Mouse (Mus musculus): ENCODE data around the gene Nos2. TPM values are rescaled to one million over a fixed set of nuclear protein-coding genes. Genes with fewer than 3 reads are reported as not detected.

Gene Nos2
- 5.1 and 6.0 TPM in 2 replicates for polyA plus RNA-seq (2012; rRNA removed; ENCODE audit: low replicate concordance)

DNA sequence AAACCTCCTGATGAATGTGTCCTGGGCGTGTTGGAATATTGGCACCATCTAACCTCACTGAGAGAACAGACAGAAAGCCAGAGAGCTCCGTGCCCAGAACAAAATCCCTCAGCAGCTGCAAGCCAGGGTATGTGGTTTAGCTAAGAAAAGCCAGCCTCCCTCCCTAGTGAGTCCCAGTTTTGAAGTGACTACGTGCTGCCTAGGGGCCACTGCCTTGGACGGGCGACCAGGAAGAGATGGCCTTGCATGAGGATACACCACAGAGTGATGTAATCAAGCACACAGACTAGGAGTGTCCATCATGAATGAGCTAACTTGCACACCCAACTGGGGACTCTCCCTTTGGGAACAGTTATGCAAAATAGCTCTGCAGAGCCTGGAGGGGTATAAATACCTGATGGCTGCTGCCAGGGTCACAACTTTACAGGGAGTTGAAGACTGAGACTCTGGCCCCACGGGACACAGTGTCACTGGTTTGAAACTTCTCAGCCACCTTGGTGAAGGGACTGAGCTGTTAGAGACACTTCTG lies at the start of gene Nos2:
Nos2 (plus strand) TSS at position 377 of the 529 bp plus-strand sequence.

DNA sequence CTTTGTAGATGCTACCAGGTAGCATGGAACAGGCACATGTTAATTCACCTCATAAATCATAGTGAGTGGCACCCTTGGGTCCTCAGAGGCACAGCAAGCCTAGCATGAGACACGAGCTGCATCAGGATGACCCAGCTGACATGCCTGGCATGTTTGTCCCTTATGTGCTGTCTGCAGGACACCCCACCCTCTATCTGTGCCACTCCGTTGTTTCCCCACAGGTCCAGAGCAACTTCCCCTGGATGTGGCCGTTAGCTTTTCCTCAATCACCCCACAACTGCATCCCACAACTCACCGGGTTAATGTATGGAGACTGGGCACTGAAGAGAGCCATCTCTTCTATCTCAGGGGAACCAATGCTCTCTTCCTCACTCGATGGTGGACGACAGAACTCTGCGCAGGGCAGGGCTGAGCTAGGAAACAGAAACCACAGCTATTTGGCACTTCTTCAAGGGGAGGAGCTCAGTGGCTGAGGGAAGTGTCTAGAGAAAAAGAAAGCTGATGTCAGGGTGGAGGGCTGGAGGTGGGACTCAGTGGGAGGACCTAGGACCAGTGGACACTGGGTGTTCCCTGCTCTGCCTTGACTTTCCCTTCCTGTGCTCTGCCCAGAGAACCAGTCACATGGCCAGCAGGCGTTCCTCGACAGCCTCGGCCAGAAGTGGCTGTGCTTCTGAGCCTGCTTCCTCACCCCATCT lies 64.0 kb downstream of the Nos2 start, which contains the start of gene Lgals9:
Lgals9 (minus strand) TSS at position 464 of the 695 bp plus-strand sequence.

Other genes starting within 250 kb of the Nos2 start
- gene Nlk, start 223.4 kb upstream of the Nos2 start, polyA plus RNA-seq (2012; rRNA removed; ENCODE audit: low replicate concordance), result 14.5 and 23.6 TPM in 2 replicates
- gene Ccnq, start 169.1 kb upstream of the Nos2 start, polyA plus RNA-seq (2012; rRNA removed; ENCODE audit: low replicate concordance), result 42.8 and 60.6 TPM in 2 replicates
- 14.0 and 17.1 TPM in 2 replicates for gene Lyrm9, start 94.2 kb upstream of the Nos2 start, polyA plus RNA-seq (2012; rRNA removed; ENCODE audit: low replicate concordance)
- 132 and 231 TPM in 2 replicates for gene Lgals9, start 64.2 kb downstream of the Nos2 start, polyA plus RNA-seq (2012; rRNA removed; ENCODE audit: low replicate concordance)
- gene Ksr1, start 225.6 kb downstream of the Nos2 start, polyA plus RNA-seq (2012; rRNA removed; ENCODE audit: low replicate concordance), result 39.3 and 46.4 TPM in 2 replicates

Measured in mammary gland, adult 2 months (tissue).